Mouse (Mus musculus): ENCODE data around the gene Gm8720. TPM values are rescaled to one million over a fixed set of nuclear protein-coding genes. Genes with fewer than 3 reads are reported as not detected.

Gene Gm8720
- polyA plus RNA-seq (2015; fragmentation: Illumina TruSeq; extraction: RNeasy Lipid Tissue Mini Kit (QIAGEN cat#74804); ENCODE audit: low read depth, low replicate concordance) = not detected

DNA sequence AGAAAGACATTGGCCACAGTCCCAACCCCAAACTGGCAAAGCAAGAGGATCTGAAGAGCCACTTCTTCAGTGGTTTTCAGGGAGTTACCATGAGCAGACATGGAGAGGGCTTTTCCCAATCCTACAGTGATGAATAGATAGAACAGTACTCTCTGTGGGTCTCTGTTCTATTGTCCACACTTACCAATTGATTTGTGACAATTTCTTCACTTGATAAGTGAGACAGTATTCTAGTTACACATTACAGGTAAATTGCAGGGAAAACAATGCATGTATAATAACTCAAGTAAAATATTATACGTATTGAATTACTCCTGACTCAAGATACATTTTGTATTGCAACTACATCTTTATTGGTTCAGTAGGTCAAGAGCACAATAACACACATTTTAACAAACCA lies at the start of gene Gm8720:
Gene Gm8720, minus strand, starts transcription at position 101 of the 400 bp plus-strand sequence.

DNA sequence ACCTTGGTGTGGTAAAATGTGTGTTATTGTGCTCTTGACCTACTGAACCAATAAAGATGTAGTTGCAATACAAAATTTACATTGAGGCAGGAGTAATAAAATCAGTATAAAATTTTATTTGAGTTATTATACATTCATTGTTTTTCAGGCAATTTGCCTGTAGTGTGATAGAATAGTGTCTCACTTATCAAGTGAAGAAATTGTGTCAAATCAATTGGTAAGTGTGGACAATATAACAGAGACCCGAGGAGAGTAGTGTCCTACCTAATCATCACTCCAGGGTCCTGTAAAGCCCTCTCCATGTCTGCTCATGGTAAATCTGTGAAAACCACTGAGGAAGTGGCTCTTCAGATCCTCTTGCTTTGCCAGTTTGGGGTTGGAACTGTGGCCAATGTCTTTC lies 12.0 kb downstream of the Gm8720 start, which contains the start of gene Vmn1r163:
Gene Vmn1r163, plus strand, starts transcription at position 301 of the 400 bp plus-strand sequence.

DNA sequence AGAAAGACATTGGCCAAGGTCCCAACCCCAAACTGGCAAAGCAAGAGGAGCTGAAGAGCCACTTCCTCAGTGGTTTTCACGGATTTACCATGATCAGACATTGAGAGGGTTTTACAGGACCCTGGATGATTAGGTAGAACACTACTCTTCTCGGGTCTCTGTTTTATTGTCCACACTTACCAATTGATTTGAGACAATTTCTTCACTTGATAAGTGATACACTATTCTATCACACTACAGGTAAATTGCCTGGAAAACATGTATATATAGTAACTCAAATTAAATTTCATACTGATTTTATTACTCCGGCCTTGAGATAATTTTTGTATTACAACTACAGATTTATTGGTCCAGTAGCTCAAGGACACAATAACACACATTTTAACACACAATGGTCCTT lies 47.4 kb downstream of the Gm8720 start, which contains the start of gene Gm4216:
Gene Gm4216, minus strand, starts transcription at position 101 of the 400 bp plus-strand sequence.

Other genes starting within 250 kb of the Gm8720 start
- not detected for gene Vmn1r159, start 223.9 kb downstream of the Gm8720 start, polyA plus RNA-seq (2015; fragmentation: Illumina TruSeq; extraction: RNeasy Lipid Tissue Mini Kit (QIAGEN cat#74804); ENCODE audit: low read depth, low replicate concordance)
- not detected for gene Vmn1r160, start 196.2 kb downstream of the Gm8720 start, polyA plus RNA-seq (2015; fragmentation: Illumina TruSeq; extraction: RNeasy Lipid Tissue Mini Kit (QIAGEN cat#74804); ENCODE audit: low read depth, low replicate concordance)
- not detected for gene Gm4214, start 82.8 kb downstream of the Gm8720 start, polyA plus RNA-seq (2015; fragmentation: Illumina TruSeq; extraction: RNeasy Lipid Tissue Mini Kit (QIAGEN cat#74804); ENCODE audit: low read depth, low replicate concordance)
- gene Gm4216, start 47.5 kb downstream of the Gm8720 start, polyA plus RNA-seq (2015; fragmentation: Illumina TruSeq; extraction: RNeasy Lipid Tissue Mini Kit (QIAGEN cat#74804); ENCODE audit: low read depth, low replicate concordance) = not detected
- not detected for gene Vmn1r163, start 11.9 kb downstream of the Gm8720 start, polyA plus RNA-seq (2015; fragmentation: Illumina TruSeq; extraction: RNeasy Lipid Tissue Mini Kit (QIAGEN cat#74804); ENCODE audit: low read depth, low replicate concordance)
- not detected for gene Gm10662, start 77.0 kb upstream of the Gm8720 start, polyA plus RNA-seq (2015; fragmentation: Illumina TruSeq; extraction: RNeasy Lipid Tissue Mini Kit (QIAGEN cat#74804); ENCODE audit: low read depth, low replicate concordance)
- gene Vmn1r165, start 149.9 kb upstream of the Gm8720 start, polyA plus RNA-seq (2015; fragmentation: Illumina TruSeq; extraction: RNeasy Lipid Tissue Mini Kit (QIAGEN cat#74804); ENCODE audit: low read depth, low replicate concordance) = not detected
- gene Vmn1r166, start 184.2 kb upstream of the Gm8720 start, polyA plus RNA-seq (2015; fragmentation: Illumina TruSeq; extraction: RNeasy Lipid Tissue Mini Kit (QIAGEN cat#74804); ENCODE audit: low read depth, low replicate concordance) = not detected
- gene Gm6902, start 211.4 kb upstream of the Gm8720 start, polyA plus RNA-seq (2015; fragmentation: Illumina TruSeq; extraction: RNeasy Lipid Tissue Mini Kit (QIAGEN cat#74804); ENCODE audit: low read depth, low replicate concordance) = not detected
- not detected for gene Nlrp4e, start 233.7 kb upstream of the Gm8720 start, polyA plus RNA-seq (2015; fragmentation: Illumina TruSeq; extraction: RNeasy Lipid Tissue Mini Kit (QIAGEN cat#74804); ENCODE audit: low read depth, low replicate concordance)